Mouse (Mus musculus) testis, postnatal 14 days (tissue): ENCODE measurements around the gene Srrd.

Experiments
- DNase-seq: peaks from one replicate; pipeline ENCODE4 v3.0.0; 2021; ENCODE audit warnings: low spot score

Srrd gene

DNA sequence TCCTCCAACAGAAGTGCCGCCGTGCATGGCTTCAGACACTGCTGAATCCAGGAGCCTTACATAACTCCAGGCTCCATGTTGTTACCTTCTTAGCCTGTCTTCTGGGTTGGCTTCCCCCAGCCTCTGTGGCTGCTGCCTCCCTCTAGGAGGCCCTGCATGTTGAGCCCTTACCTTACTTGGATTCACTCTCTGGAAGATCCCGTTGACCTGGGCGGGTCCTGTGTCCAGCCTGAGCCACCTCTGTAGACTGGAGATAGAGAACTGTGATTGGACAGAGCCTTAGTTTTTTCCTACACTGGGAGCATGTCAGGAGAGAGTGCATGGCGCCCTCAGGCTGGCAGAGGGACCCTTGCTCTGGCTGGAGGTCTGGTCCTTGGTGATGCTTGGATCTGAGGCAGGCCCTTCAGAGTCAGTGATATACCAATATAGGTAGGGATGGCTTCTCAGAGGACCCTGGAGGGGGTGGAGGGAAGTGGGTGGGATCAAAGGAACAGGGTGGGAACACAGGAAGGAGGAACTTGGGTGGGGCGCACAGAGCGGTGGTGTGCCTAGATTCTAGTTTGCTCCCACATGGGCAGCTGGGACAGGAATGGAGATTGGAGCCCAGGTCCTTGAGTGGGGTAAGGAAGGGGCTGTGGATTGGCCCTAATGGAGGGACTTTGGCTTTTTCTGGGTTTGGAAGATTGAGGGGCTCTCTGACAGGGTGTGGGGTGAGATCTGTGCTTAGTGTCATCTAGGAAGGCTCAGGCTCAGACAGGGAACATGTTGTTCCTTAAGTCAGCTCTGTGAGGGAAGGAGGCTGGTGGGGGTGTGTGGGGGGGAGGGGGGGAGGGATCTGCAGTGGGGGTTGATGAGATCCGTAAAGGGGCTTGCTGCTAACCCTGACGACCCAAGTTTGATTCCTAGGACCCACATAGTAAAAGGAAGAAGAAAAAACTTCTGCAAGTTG, 54.4 kb downstream of the Srrd start:
- no peak for DNase-seq

DNA sequence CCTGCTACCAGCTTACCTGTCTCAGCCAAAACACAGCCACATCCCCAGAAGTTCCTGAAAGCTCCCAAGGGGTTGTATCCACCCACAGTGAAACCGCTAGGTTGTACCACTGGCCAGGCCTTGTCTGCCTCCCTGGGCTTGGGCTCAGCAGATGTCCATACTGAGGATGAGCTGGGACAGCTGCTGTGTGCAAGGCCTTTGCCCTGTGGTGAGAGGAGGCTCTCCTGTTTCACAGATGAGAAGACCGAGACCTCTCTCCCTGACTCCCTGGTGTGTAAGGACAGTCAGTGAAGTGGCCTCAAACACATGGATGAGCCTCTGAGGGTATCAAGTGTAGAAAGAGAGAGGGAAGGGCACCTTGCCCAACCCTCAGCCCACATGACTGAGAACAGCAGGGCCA, 55.2 kb downstream of the Srrd start:
- DNase-seq: no peak
